Mouse (Mus musculus) lung, embryonic 14.5 days (tissue): ENCODE measurements around the gene Nt5c3b. TPM values are rescaled to one million over a fixed set of nuclear protein-coding genes. Genes with fewer than 3 reads are reported as not detected.

ENCODE experiments used
- ATAC-seq: fragments of 200-750 bp; cut with Nextera tagmentation; 2 replicates; pipeline ENCODE4 v1.8.0; 2017; ENCODE audit warnings: mild to moderate bottlenecking, moderate TSS enrichment, moderate library complexity; ENCODE audit not compliant: insufficient read depth
- DNase-seq: peaks from one replicate; pipeline ENCODE4 v3.0.0-alpha.2; 2015
- H3K27ac ChIP-seq: fragments of 300-500 bp; sonication (generic); 2 replicates; pipeline ENCODE4 v1.5.1; 2014; ENCODE audit warnings: low read depth, mild to moderate bottlenecking, moderate library complexity
- H3K27me3 ChIP-seq: fragments of 300-500 bp; sonication (generic); 2 replicates; pipeline ENCODE4 v1.6.1; 2014; ENCODE audit warnings: low read length, control low read depth; ENCODE audit not compliant: insufficient read depth
- H3K36me3 ChIP-seq: fragments of 300-500 bp; sonication (generic); 2 replicates; pipeline ENCODE4 v1.6.1; 2014; ENCODE audit warnings: control low read depth; ENCODE audit not compliant: insufficient read depth
- H3K4me1 ChIP-seq: fragments of 300-500 bp; sonication (generic); 2 replicates; pipeline ENCODE4 v1.6.1; 2014; ENCODE audit warnings: antibody characterized with exemption, control low read depth; ENCODE audit not compliant: insufficient read depth
- H3K4me2 ChIP-seq: fragments of 300-500 bp; sonication (generic); 2 replicates; pipeline ENCODE4 v1.6.1; 2014; ENCODE audit warnings: mild to moderate bottlenecking
- H3K4me3 ChIP-seq: fragments of 300-500 bp; sonication (generic); 2 replicates; pipeline ENCODE4 v1.5.1; 2014; ENCODE audit warnings: low read depth, low read length
- H3K9ac ChIP-seq: fragments of 300-500 bp; sonication (generic); 2 replicates; pipeline ENCODE4 v1.6.1; 2014
- H3K9me3 ChIP-seq: fragments of 300-500 bp; sonication (generic); 2 replicates; pipeline ENCODE4 v1.6.1; 2016; ENCODE audit warnings: low read depth, low read length, control low read depth
- CTCF ChIP-seq: IDR thresholded peaks from 2 replicates; pipeline ENCODE4 v1.5.1; 2016; ENCODE audit warnings: antibody characterized with exemption, low read depth
- WGBS: fragments of 180-500 bp; shearing (Covaris S2); extraction: QIAGEN DNeasy Blood & Tissue Kit; methylation state at CpG from one replicate; pipeline ENCODE4 v1.1.7; 2014; 5-methylcytosine and 5-hydroxymethylcytosine counted together
- microRNA-seq: library from miRNA; unstranded; fragments of <30 nt; microRNA quantifications from one replicate; pipeline ENCODE4, GENCODE M21; 2016; ENCODE audit warnings: borderline number of aligned reads
- polyA plus RNA-seq: library from polyadenylated mRNA; unstranded; fragments of >200 nt; fragmentation: Nextera tagmentation; extraction: Ambion mirVana; gene quantifications from 2 replicates; pipeline ENCODE4 v1.2.1, GENCODE M21; 2014

Gene Nt5c3b
- polyA plus RNA-seq, 1 experiment from 2014 or later = 136 TPM

- 91% methylated on average over 4 of the region's 4 CpGs for WGBS
Measured at GRCm38 (mm10) chr11:100379311-100379710, 62.3 kb downstream of the Nt5c3b start.

GRCm38 (mm10) chr11:100378446-100378845 is 63.2 kb downstream of the Nt5c3b start:
- TF ChIP-seq CTCF = no peak
- Histone ChIP-seq H3K4me3 (no peak overlapping the region), H3K9ac (no peak overlapping the region), H3K4me1 (no peaks in the 10 kb centered on the region), H3K27me3 (no peaks in the 10 kb centered on the region), H3K9me3 (no peaks in the 10 kb centered on the region), H3K27ac (no peak overlapping the region), H3K36me3 (peaks cover 85% of the 10 kb centered on the region), H3K4me2 (no peak overlapping the region)
- no peak for DNase-seq
- WGBS = 94% methylated on average over 5 of the region's 5 CpGs
- ATAC-seq = no peak

More at GRCm38 (mm10) chr11:100379311-100379710, 62.3 kb downstream of the Nt5c3b start:
- no peak for DNase-seq
- Histone ChIP-seq H3K4me3 (no peak overlapping the region), H3K4me2 (no peak overlapping the region), H3K36me3 (peaks cover 87% of the 10 kb centered on the region), H3K9ac (no peak overlapping the region), H3K27ac (no peak overlapping the region), H3K27me3 (no peaks in the 10 kb centered on the region), H3K4me1 (no peaks in the 10 kb centered on the region), H3K9me3 (no peaks in the 10 kb centered on the region)
- TF ChIP-seq CTCF = no peak
- ATAC-seq = no peak

DNA sequence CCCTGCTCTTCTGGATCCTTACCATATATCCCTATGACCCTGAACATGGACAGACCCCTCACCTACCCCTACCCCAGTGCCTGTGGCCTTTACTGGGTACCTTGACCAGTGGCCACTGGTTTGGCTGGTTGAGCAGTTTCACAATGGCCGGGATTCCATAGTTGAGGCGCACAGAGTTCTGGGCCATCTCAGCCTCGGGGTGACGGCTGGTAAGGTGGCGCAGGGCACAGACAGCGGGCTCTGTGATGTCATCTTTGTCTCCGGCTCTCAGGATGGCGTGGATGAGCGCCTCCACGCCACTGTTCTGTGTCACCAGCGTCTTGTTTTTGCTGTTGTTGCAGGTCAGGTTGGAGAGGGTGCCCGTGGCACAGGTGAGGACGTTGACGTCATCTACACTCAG is 63.6 kb downstream of the Nt5c3b start:
- TF ChIP-seq CTCF = no peak
- H3K27ac ChIP-seq = no peak overlapping the region
- ATAC-seq = no peak
- 93% methylated on average over 14 of the region's 14 CpGs for WGBS
- no peak for DNase-seq
- H3K36me3 ChIP-seq = peaks cover 85% of the 10 kb centered on the region
- H3K4me3 ChIP-seq = no peak overlapping the region
- H3K4me1 ChIP-seq = no peaks in the 10 kb centered on the region
- H3K9ac ChIP-seq = no peak overlapping the region
- no peaks in the 10 kb centered on the region for H3K9me3 ChIP-seq
- no peak overlapping the region for H3K4me2 ChIP-seq
- H3K27me3 ChIP-seq = no peaks in the 10 kb centered on the region

DNA sequence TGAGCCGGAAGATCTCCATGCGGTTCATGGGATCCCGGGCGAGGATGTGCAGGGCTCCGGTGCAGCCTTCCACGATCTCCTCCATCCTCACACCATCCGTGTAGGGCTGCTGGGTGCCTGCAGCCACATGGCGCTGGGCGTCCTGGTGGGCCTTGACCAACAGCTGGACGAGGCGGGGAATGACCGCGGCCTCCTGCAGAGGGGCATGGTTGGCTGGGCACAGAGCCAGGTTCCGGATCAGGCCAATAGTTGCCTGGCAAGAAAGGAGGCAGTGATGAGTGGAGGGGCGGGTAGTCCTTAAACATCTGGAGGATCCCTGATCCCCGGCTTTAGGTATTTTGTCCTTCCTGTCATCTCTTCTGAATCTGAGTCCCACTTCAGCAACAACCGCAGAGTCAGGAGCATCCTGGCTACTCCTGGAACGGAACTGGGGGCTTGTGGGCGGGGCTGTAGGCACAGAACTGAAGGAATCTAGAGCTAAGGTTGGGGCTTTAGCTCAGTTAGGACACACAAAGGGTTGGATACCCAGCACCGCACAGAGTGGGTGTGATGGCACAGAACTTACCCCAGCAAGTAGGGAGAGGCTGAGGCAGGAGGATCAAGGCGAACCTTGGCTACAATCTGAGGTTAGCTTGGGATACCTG is 64.7 kb downstream of the Nt5c3b start:
- 87% methylated on average over 21 of the region's 21 CpGs for WGBS
- TF ChIP-seq CTCF = no peak
- no peak for ATAC-seq

DNA sequence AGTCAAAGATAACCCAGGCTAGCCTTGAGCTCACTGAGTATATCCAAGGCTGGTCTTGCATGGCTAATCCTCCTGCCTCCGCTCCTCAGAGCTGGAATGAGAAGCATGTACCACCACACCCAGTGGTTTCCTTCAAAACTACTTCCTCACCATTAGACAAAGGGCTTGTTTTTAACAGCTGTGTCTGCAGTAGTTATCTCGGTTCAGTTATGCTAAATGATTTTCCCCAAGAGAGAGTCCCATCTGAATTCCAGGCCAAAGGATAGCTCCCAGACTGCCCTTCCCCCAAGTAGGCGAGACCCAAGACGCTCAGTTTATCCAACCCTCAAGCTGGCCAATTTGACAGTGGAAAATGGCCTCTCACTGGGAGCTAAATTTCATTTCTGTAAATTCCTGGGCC is 65.6 kb downstream of the Nt5c3b start:
- no peak overlapping the region for H3K9ac ChIP-seq
- whole genome bisulfite sequencing = 75% methylated on average over 4 of the region's 4 CpGs
- TF ChIP-seq CTCF = no peak
- no peaks in the 10 kb centered on the region for H3K9me3 ChIP-seq
- H3K4me1 ChIP-seq = no peaks in the 10 kb centered on the region
- no peak overlapping the region for H3K4me2 ChIP-seq
- H3K27me3 ChIP-seq = no peaks in the 10 kb centered on the region
- H3K36me3 ChIP-seq = peaks cover 81% of the 10 kb centered on the region
- H3K27ac ChIP-seq = no peak overlapping the region
- no peak for DNase-seq
- H3K4me3 ChIP-seq = no peak overlapping the region
- ATAC-seq = no peak

More for the DNA sequence above, 64.7 kb downstream of the Nt5c3b start:
- no peak overlapping the region for H3K4me3 ChIP-seq
- no peak overlapping the region for H3K27ac ChIP-seq
- H3K36me3 ChIP-seq = peaks cover 83% of the 10 kb centered on the region
- H3K27me3 ChIP-seq = no peaks in the 10 kb centered on the region
- no peaks in the 10 kb centered on the region for H3K4me1 ChIP-seq
- H3K9ac ChIP-seq = no peak overlapping the region
- H3K9me3 ChIP-seq = no peaks in the 10 kb centered on the region
- no peak for DNase-seq
- H3K4me2 ChIP-seq = no peak overlapping the region

GRCm38 (mm10) chr11:100375127-100375526 is 66.5 kb downstream of the Nt5c3b start:
- Histone ChIP-seq H3K27ac (no peak overlapping the region), H3K9me3 (no peaks in the 10 kb centered on the region), H3K9ac (no peak overlapping the region), H3K27me3 (no peaks in the 10 kb centered on the region), H3K4me1 (no peaks in the 10 kb centered on the region), H3K4me2 (no peak overlapping the region), H3K36me3 (peaks cover 75% of the 10 kb centered on the region), H3K4me3 (no peak overlapping the region)
- no peak for TF ChIP-seq CTCF
- DNase-seq (no peak), ATAC-seq (no peak)
- 84% methylated on average over 9 of the region's 9 CpGs for WGBS

Small RNAs within 50 kb of the gene (microRNA-seq; reads per million reads assigned to microRNA genes)
- not detected for gene Gm27374
- gene Mir7116 = 0.95 reads per million

Other genes with a start within 250 kb of the Nt5c3b start
- not detected in 2 replicates for gene Krt9, start 248.6 kb downstream of the Nt5c3b start, polyA plus RNA-seq
- 0.31 TPM in 1 of 2 replicates, not detected in the other for gene Krt14, start 234.3 kb downstream of the Nt5c3b start, polyA plus RNA-seq
- gene Krt16, start 192.9 kb downstream of the Nt5c3b start, polyA plus RNA-seq = not detected in 2 replicates
- gene Krt17, start 180.8 kb downstream of the Nt5c3b start, polyA plus RNA-seq = 2.1 and 2.9 TPM in 2 replicates
- not detected in 2 replicates for gene Krt42, start 171.9 kb downstream of the Nt5c3b start, polyA plus RNA-seq
- 1,908 and 1,918 TPM in 2 replicates for gene Eif1, start 121.9 kb downstream of the Nt5c3b start, polyA plus RNA-seq
- not detected in 2 replicates for gene Gast, start 107.4 kb downstream of the Nt5c3b start, polyA plus RNA-seq
- 8.7 and 9.6 TPM in 2 replicates for gene Hap1, start 85.7 kb downstream of the Nt5c3b start, polyA plus RNA-seq
- gene Jup, start 44.0 kb downstream of the Nt5c3b start, polyA plus RNA-seq = 88.3 and 93.1 TPM in 2 replicates
- 64.5 and 67.3 TPM in 2 replicates for gene P3h4, start 27.0 kb downstream of the Nt5c3b start, polyA plus RNA-seq
- gene Fkbp10, start 26.1 kb downstream of the Nt5c3b start, polyA plus RNA-seq = 135 and 146 TPM in 2 replicates
- 0.24 and 0.58 TPM in 2 replicates for gene Klhl10, start 109 bp upstream of the Nt5c3b start, polyA plus RNA-seq
- gene Klhl11, start 30.9 kb upstream of the Nt5c3b start, polyA plus RNA-seq = 10.9 and 12.3 TPM in 2 replicates
- 140 and 146 TPM in 2 replicates for gene Acly, start 86.2 kb upstream of the Nt5c3b start, polyA plus RNA-seq
- gene Ttc25, start 103.8 kb upstream of the Nt5c3b start, polyA plus RNA-seq = 0.74 and 0.87 TPM in 2 replicates
- 24.4 and 25.4 TPM in 2 replicates for gene Cnp, start 133.1 kb upstream of the Nt5c3b start, polyA plus RNA-seq
- 60.3 and 65.4 TPM in 2 replicates for gene Nkiras2, start 177.4 kb upstream of the Nt5c3b start, polyA plus RNA-seq
- 71.6 and 79.4 TPM in 2 replicates for gene Dnajc7, start 178.4 kb upstream of the Nt5c3b start, polyA plus RNA-seq